Mouse (Mus musculus) lung, postnatal 0 days (tissue): ENCODE measurements around the gene Khdc4.

ENCODE experiments used
- CTCF ChIP-seq: IDR thresholded peaks from 2 replicates; pipeline ENCODE4 v1.5.1; 2016; ENCODE audit warnings: antibody characterized with exemption, mild to moderate bottlenecking
- EP300 ChIP-seq: IDR thresholded peaks from 2 replicates; pipeline ENCODE4 v1.6.1; 2016; ENCODE audit warnings: antibody characterized with exemption, mild to moderate bottlenecking, control low read depth

GRCm38 (mm10) chr3:88686734-88687611 lies 1.4 kb downstream of the Khdc4 start:
- TF ChIP-seq CTCF (no peak), EP300 (no peak)
